Mouse (Mus musculus) T-helper 2 cell (primary cell): Measurements from ENCODE around the gene Mybl2.

Experiments used
- in situ Hi-C: fragments of 300-600 bp; cut with MboI, MseI; formaldehyde crosslinking; loops from one replicate; pipeline ENCODE4 v1.15.1; 2025; ENCODE audit warnings: high pct_unique_total_duplicates

The Mybl2 gene

GRCm38 (mm10) chr2:163110706-163111105 lies 56.2 kb downstream of the Mybl2 start:
- in situ Hi-C loops = no loop called here

- in situ Hi-C loops = no loop called here
Measured at GRCm38 (mm10) chr2:163111413-163112201, 57.1 kb downstream of the Mybl2 start.

GRCm38 (mm10) chr2:163120626-163121352 lies 66.3 kb downstream of the Mybl2 start:
- in situ Hi-C loops = loop anchor here (10.0 kb wide), 1 partner anchor 486 kb away; no protein-coding TSS in a partner anchor

- in situ Hi-C loops = loop anchor here (10.0 kb wide), 1 partner anchor 487 kb away; no protein-coding TSS in a partner anchor
Measured at GRCm38 (mm10) chr2:163121353-163121660, 66.8 kb downstream of the Mybl2 start.

GRCm38 (mm10) chr2:163122319-163122718 lies 67.8 kb downstream of the Mybl2 start:
- in situ Hi-C loops = loop anchor here (10.0 kb wide), 1 partner anchor 488 kb away; no protein-coding TSS in a partner anchor

GRCm38 (mm10) chr2:163123496-163123895 lies 69.0 kb downstream of the Mybl2 start:
- in situ Hi-C loops = loop anchor here (10.0 kb wide), 1 partner anchor 489 kb away; no protein-coding TSS in a partner anchor

- in situ Hi-C loops = no loop called here
Measured at GRCm38 (mm10) chr2:163130837-163131236, 76.3 kb downstream of the Mybl2 start.

- in situ Hi-C loops = no loop called here
Measured at GRCm38 (mm10) chr2:163132314-163132713, 77.8 kb downstream of the Mybl2 start.
